Mouse (Mus musculus) embryo, embryonic 9.5 days (tissue): ENCODE measurements around the gene Socs1.

Source experiments
- DNase-seq: peaks from one replicate; pipeline ENCODE4 v3.0.0-alpha.2; 2017; ENCODE audit errors: extremely low spot score

The Socs1 gene

GRCm38 (mm10) chr16:10786782-10787547, 1.6 kb upstream of the Socs1 start:
- DNase-seq: no peak

- peak; percentile 85 for DNase-seq
These were observed 952 bp upstream of the Socs1 start for GRCm38 (mm10) chr16:10786288-10786687.

- peak; percentile 97 for DNase-seq
These were observed 454 bp downstream of the Socs1 start for GRCm38 (mm10) chr16:10784793-10785370.

GRCm38 (mm10) chr16:10783883-10784792, 1.2 kb downstream of the Socs1 start:
- no peak for DNase-seq

DNA sequence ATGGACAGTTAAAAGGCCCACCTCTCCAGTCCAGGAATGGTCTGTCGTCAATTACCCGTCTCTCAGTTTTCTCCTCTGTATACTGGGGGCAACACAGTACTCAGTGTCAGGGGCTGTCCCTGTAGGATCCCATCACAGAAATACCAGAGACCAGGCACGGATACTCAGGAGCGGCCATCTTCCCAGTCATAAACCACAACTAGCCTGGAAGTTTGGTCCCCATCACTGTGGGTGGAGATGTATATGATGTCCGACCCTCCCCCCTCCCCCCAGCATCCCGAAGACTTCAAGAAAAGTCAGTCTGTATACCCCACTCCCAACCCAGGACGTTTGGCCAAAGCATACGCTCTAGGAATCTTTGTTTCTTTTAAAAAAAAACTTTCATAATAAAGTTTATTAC, 1.9 kb downstream of the Socs1 start:
- DNase-seq: no peak

- DNase-seq: no peak
These were observed 2.2 kb downstream of the Socs1 start for GRCm38 (mm10) chr16:10783152-10783434.

DNA sequence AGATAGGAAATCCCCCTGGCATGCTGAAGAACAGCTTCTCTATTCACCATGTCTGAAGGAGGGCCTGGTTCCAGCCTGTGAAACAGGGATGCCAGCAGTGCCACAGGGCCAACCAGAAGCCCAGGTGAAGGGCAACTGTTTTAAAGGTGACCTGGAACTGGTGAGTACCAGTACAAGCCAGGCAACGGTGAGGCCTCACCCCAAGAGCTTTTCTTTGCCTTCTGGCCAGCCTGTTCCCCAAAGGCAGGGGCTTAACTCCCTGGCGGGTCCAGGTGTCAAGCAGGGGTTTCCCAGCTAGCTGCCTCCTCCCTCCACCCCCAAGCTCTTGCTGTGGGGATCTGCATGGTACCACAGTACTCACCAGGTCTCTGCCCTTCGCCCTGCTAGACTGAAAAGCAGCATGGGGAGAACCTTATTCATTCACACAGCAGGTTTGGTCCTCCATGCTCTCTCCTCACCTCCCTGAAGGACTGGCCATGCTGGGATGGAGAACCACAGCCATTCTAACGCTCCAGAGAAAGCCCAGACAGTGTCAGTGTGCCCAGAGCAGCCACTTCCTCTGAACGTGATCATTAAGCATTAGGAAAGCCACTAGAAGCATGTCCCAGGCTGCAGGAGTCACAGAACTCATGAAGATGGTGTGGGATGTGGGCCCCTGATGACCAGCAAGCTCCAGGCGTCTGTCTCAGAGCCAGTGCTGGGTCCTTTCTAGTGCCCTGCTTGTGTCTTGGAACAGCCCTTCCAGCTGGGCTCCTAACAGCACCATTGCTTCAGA, 2.8 kb downstream of the Socs1 start:
- DNase-seq: no peak

- no peak for DNase-seq
These were observed 3.4 kb downstream of the Socs1 start for GRCm38 (mm10) chr16:10781862-10782371.

DNA sequence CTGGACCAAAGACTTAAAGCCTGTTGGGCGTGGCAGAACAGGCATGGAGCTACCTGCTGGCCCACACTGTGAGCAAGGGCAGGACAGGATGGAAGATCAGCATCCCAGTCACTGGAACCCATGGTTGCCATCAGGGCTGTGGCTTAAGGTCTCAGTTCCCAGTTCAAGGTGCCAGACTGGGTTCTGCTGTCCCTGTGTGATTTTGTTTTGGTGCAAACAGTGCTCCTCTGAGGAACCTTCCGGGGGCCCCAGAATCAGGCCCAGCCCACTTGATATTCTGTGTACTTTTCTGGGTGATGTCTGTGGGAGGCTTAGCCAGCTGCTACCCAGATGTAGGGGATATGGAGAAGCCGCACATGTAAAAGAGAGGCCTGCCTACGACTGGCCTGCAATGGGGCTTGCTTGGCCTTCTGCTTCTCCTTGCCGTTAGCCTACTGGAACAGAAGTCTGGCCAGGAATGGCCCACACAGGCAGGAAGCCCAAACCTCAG, 4.7 kb downstream of the Socs1 start:
- no peak for DNase-seq

DNA sequence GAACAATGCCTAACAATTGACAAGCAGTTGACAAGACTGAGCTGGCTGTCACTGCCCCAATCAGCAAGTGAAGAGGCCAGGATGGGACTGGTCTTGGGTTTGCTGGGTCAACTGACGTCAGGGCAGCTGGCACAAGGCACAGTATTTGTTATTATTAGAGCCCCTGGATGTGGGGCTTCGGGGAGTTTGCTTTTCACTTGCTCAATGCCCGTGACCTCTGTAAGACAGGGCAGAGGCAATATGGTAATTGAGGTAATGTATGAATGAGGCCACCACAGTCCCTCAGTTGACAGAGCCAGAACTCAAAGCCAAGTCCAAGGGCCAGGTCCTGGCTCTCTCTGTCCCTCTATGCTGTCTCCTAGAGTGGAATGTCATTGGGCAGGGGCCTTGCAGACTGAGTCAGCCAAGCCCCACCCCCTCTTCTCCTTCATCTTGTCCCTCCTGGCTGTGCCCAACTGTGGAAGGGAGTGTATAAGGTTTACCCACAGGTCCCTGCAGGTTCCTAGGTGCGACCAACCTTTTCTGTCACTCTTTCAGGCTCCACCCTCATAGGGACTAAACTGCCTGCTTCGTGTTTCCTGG, 7.7 kb downstream of the Socs1 start:
- no peak for DNase-seq

DNA sequence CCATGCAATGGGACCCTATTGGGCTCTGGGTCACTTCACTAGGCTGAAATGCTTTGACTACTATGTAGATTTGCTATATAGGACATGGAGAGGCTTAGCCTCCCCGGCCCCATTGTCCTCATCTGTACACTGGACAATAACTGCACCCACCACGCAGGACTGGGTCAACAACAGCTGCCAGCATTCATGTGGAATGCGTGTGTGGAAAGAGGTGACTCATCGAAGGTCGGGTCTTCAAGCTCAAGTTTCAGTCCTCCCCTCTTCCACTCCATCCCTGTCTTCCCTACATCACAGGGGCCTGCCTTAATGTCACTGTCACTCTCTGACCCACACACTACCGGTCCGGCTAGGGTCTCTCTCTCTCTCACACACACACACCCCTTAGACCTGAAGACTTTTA, 9.0 kb downstream of the Socs1 start:
- no peak for DNase-seq

DNA sequence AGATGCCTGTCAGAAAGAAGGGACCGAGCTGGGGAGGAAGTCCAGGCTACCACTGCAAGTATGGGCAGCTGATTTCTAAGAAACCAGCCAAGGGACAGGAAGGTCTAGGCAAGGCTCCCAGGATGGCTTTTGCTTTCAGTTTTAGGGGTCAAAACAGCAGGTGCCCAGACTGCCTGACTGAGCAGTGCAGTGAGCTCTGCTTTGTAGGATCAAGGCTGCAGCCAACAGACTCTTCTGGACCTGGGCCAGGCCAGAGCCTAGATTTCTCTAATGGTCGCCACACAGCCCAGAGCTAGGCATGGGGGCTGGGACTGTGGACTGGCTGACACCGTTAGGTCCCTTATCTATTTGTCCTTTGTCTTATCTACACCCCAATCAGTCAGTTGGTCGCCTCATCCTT, 10.6 kb downstream of the Socs1 start:
- no peak for DNase-seq

- DNase-seq: no peak
These were observed 11.8 kb downstream of the Socs1 start for GRCm38 (mm10) chr16:10773543-10773942.

GRCm38 (mm10) chr16:10771769-10772510, 13.4 kb downstream of the Socs1 start:
- DNase-seq: no peak

DNA sequence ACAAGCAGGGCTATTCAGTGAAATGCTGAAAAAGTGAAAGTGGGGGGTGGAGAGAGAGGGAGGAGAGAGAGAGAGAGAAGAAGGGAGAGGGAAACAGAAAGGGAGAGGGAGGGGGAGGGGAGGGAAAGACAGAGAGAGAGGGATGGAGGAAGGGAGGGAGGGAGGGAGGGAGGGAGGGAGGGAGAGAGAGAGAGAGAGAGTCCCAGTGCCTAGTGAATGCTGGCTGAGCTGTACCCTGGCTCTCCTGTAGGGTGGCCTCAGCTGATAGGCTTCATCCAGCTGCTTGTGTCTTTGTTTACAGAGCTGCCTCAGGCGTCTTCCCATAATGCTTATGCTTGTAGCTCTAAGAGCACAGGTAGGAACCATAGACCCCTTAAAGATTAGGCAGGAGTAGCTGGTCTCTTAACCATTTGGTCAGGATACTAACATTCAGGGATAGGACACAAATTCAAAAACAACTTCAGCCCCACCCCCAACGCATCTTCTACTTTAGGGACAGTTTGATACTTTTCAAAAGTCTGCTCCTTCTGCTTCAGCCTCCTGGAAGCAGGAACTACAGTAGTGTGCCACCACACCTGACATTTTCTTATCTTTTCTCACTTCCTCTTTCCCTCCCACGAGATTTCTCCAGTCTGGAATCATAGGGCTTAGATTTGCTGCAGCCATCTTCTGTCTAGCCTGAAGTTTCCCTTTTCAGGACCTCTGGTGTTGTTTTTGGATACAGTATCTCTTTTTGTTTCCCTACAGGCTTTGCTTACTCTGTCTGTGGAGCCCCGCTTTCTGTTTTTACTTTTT, 14.6 kb downstream of the Socs1 start:
- no peak for DNase-seq

DNA sequence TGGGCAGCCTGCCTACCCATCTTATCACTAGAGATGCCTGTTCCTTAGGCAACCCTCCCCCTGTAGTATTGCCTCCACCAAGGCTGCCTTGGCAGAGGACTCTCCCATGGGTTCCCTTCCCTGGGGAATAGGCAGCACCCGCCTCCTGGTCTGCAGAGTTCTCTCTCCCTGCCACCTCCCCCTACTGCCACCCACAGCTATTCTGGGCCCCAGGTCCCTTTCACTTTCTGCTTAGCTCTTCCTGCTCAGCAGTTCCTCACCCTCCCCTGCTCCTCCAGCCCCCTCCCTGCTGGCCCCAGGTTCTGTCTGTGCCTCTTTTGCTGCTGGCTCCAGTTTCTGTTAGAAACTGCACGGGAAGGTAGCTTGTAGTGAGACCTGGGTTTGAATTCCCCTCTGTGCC, 15.7 kb downstream of the Socs1 start:
- DNase-seq: no peak

DNA sequence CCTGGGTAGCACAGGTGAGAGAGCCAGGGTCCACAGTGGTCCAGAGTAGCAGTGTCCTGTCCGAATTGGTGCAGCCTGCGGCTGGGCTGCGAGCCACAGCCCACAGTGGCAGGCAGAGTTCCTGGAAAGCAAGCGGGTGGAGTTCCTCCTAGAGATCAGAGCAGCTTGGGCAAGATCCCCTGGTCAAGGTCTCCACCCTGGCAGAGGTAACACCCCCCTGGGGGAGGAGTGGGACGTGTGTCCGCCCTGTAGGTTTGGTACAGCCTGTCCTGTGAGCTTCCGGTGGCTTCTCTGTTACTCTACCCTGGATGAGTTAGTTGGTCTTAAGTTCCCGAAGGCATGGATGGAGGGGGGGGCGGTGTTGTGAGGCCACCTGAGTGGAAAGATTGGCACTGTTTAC, 16.5 kb downstream of the Socs1 start:
- DNase-seq: no peak

- DNase-seq: peak; percentile 72
These were observed 18.2 kb downstream of the Socs1 start for GRCm38 (mm10) chr16:10767158-10767557.

DNA sequence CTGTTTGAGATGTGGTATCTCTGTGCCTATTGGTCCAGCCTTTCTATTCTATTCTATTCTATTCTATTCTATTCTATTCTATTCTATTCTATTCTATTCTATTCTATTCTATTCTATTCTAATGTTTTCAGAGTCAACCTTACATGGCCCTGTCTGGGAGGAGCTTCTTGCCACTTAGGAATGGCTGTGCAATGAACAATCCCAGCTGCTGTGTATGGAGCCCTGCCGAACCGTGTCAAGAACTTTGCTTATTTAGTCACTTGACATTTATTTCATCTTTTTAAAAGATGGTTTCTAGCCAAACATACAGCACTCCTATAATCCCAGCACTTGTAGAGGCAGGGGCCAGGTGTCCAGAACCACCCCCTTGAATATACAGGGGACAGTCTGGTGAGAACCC, 21.0 kb downstream of the Socs1 start:
- no peak for DNase-seq
